Mouse (Mus musculus): Measurements from ENCODE around the gene Prom1. TPM values are rescaled to one million over a fixed set of nuclear protein-coding genes. Genes with fewer than 3 reads are reported as not detected.

Gene Prom1
- total RNA-seq, 1 experiment from 2014 or later = 2.4 TPM

DNA sequence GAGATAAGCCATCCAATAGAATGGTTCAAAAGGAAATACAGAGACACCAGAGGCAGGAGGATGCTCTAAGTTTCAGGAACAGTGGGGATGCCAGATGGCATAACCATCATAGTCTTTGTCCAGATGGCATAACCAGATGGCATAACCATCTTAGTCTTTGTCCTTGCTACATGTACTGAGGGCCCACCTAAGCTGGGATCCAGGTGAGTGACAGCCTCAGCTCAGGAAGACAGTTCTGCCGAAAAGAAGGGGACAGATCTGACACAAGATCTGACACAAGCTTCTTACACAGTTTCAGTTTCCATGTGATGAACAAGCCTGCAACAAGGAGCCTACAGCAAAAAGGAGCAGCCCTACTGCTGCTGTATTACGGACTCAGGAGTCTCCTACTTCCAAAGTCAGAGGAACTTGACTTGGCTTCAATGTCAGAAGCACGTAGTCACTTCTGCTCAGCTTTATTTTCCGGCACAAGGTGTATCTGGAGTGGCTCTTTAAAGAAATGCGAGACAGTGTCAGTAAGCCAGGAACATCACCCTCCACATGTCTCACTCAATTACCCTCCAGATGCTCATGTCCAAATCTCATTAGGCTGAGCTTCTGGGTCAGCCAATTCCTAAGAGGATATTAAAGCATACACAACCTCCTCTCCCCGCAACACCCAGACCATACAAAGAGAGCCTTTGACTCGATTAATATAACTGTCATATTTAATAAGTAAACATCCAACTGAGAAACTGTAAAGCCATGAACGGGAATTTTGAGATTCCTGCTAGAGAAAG, 21.4 kb downstream of the Prom1 start:
- DNase-seq = no peak

DNA sequence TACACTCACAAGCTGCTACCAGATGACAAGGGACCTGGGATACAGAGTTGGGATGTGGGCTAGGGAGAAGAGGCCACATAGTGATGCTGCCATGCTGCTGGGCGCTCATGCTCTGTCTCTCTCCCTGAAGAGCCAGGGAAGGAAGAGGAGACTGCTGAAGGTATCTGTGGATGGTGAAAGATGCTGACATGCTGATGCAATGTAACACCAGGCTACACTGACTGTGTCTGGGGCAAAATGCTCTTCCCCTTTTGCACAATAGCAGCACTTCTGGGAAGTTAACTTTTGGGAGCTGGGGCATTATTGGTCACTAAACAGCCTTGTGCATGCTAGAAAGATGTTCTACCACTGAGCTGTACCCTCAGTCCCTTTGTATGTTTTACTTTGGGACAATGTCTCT, 26.4 kb downstream of the Prom1 start:
- DNase-seq = no peak

- DNase-seq = no peak
Measured at GRCm38 (mm10) chr5:44073634-44074033, 28.2 kb downstream of the Prom1 start.

DNA sequence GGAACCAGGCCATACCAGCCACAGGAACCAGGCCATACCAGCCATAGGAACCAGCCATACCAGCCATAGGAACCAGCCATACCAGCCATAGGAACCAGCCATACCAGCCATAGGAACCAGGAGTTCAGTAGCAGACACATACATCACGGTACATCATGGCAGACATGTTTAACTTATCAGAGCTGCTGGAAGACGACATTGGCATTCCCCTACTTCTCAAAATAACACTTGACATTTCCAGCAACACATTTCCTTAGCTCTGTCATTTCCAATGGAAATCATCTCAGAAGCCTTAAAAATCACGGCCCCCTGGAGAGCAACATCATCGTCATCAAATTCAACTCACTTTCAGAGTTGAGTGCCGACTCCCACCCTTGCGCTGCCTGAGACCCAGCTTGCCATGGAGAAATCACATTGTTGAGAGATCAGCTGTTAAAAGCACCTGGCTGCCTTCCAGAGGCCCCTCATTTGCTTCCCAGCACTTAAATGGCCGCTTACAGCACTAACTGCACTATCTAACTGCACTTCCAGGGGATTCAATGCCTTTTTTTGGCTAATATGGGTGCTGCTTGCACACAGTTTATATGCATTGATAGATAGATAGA, 31.2 kb downstream of the Prom1 start:
- no peak for DNase-seq

GRCm38 (mm10) chr5:44058258-44058657, 43.6 kb downstream of the Prom1 start:
- no peak for DNase-seq

DNA sequence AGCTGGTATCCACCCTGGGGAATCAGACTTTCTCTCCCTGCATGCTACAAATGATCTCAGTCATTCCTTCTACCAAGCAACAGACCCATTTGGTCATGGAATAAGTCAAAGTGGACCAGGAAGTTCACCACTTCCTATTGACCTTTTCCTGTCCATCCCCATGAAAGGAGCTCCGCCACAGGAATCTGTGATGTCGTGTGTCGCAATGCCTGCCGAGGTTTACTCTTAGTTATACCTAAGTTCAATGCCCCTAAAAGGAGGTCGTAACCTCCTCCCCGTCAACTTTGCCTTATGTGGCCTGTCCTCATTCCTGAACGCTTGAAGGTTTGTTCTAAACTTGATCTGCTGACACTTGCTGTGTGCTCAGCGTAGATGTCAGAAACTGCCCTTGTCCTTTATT, 51.6 kb downstream of the Prom1 start:
- DNase-seq = no peak

GRCm38 (mm10) chr5:44049395-44049976, 52.3 kb downstream of the Prom1 start:
- no peak for DNase-seq

GRCm38 (mm10) chr5:44048568-44049363, 53.1 kb downstream of the Prom1 start:
- DNase-seq = no peak

GRCm38 (mm10) chr5:44041725-44042124, 60.1 kb downstream of the Prom1 start:
- no peak for DNase-seq

- no peak for DNase-seq
Measured at GRCm38 (mm10) chr5:44041056-44041455, 60.8 kb downstream of the Prom1 start.

DNA sequence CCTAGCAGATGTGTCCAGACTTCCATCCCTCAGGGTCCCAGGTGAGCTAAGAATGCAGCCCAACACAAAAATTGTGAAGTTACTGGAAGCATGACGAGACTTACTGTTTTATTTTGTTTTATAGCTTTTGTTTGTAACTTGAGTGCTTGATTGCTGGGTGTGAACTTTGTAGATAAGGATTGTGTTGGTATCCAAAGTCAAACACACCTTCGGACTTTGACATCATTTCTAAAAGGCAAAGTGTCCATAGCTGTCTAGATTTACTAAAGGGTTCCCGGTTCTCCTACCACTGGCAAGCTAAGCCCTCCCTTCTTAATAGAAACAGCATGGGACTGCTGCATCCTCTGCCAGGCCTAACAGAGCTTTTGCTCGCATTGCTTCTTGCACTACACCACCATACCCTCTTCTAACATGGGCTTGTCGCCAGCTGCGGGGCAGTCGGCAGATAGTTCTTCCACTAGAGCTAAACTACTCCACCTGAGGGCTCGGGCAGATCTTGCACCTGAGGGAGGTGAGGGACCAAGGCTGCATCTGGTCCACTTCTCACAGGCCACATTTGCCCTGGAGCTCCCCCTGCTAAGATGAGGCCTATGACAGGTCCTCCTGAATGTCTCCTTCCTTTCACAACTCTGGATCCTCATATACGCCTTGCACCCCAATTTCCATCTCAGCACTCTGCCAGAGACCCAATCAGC, 103.4 kb downstream of the Prom1 start:
- DNase-seq = no peak

DNA sequence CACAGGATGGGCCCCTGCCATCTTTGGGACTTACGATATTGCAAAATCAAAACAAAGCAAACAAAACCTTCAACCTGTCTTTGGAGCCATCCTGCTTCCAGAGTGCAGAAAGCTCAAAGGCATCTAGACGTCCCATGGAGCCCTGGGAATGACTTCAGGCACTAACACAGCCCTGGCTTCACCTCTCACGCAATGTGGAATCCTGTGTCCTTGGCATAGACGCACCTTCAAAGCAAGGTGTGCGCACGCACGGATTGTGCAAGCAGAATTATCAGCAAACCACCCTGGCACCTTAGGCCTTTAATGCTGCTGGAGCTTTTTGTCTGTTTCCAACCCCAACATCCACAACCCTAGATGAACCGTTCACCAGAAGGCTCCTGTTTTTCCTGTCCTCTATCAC, 104.2 kb downstream of the Prom1 start:
- no peak for DNase-seq

GRCm38 (mm10) chr5:43996162-43996561, 105.7 kb downstream of the Prom1 start:
- DNase-seq = no peak

DNA sequence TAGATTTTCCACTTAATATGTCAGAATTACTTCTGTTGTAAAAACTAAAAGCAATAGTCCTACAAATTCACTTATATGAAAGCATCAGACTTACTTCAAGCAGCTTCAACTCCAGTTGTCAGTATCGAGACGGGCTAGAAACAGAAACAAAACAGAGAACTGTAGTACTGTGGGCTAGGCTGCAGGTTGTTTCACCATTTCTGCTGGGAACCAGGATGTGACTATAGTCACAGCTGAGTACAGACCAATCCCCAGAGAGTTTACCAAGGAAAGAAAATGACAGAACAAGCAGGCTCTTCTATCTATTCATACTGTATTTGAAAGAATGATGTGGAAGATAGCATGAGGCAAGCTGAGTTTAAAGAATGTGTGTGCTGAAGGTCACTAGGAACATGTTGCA, 106.9 kb downstream of the Prom1 start:
- no peak for DNase-seq

GRCm38 (mm10) chr5:43990316-43990715, 111.5 kb downstream of the Prom1 start:
- peak; percentile 65 for DNase-seq

- DNase-seq = no peak
Measured at GRCm38 (mm10) chr5:43989017-43989416, 112.8 kb downstream of the Prom1 start.

GRCm38 (mm10) chr5:43986212-43986611, 115.6 kb downstream of the Prom1 start:
- no peak for DNase-seq

DNA sequence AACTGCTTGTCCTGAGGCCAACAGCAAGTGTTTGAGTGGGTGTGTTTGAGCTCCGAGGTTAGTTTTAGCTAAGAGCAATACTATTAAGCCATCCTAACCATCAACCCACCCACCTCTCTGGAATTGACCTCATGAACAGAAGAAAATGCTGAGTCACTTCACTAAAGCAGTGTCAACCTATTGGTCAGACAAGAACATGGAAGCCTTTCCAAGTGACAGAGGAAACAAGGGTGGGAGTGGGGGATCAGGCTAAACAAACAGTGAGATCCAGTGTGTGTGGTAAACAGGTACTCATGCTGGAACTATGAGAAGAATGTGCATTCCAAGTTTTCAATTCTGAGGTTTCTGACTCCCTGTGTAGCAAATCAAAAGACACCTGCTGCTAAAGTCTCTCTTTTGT, 118.9 kb downstream of the Prom1 start:
- DNase-seq = no peak

DNA sequence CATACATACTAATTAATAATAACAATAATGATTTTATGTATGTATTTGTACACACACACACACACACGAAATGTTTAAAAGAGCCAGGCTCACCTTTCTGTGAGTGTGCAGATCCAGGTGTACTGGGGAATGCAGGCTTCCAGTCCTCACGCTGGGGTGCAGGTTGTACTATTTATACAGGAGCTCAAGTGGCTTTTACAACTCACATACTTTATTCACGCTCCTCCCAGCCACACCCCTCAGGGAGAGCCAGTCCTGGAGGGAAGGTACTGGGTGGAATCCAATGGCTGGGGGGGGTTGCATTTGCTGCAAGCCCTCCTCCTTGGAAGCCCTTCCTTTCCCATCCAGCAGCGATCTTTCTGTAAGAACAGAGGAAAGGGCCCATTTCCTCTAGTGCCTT, 120.2 kb downstream of the Prom1 start, which contains the start of gene Fgfbp1:
Gene Fgfbp1, minus strand, starts transcription at position 160 of the 400 bp plus-strand sequence.
- DNase-seq = no peak

DNA sequence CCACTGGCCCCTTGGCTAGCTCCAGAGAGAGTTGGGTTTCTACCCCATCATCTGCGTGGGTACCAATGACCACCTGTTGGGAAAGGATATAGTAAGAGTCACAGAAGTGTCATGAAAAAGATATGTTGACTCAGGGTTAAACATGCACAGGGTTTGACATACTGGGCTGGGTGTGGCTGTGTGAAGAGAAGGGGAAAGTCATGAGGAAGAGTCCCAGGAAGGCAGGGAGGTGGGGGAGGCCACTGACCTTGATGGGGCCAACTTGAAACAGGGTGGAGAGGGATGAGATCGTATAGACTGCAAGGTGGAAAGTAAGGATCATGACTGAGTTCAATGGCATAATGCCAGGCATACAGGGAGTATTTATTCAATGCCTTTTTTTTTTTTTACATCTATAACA, 121.4 kb downstream of the Prom1 start:
- no peak for DNase-seq

DNA sequence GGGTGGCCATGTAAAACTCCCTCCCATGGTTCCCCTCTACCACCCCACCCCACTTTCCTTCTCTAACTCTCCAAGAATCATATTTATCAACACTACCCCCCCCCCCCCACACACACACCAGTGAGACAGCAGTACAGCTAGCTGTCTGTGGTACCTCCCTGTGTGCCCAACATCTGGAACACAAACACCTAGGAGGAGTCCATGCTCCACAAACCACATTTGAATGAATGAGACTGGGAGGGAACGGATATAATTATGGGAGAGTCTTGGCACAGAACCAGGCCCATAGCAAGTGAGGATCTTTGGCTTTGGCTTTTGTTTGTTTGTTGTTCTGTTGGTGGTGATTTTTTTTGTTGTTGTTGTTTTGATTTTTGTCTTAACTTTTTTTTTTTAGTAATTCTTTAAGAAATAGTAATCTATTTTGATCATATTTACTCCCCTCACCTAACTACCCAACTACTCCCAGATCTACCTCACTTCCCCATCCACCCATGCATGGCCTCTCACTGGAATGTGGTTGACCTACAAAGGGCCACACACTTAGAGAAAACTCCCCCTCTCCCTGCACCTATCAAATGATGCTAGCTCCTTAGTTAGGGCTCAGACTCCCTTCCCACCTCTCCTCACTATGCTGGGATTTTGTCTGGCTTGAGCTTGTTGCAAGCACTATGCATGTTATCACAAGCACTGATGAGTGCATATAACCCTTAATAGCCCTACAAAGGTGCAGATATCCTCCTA, 124.8 kb downstream of the Prom1 start:
- no peak for DNase-seq

Measured in adrenal gland, postnatal 25 days (tissue).